Mouse (Mus musculus) cortical plate, adult 2 months (tissue): Measurements from ENCODE around the gene Dlx5.

ENCODE experiments used
- CTCF ChIP-seq: fragments of 200-500 bp; IDR thresholded peaks from 2 replicates; pipeline ENCODE4 v1.5.1; 2011; ENCODE audit warnings: mild to moderate bottlenecking, control low read depth, low read length; ENCODE audit not compliant: insufficient read depth; ENCODE audit errors: extremely low read depth
- POLR2A ChIP-seq: fragments of 200-500 bp; IDR thresholded peaks from 2 replicates; pipeline ENCODE4 v1.6.1; 2011; ENCODE audit warnings: mild to moderate bottlenecking, low read length, control low read depth; ENCODE audit not compliant: insufficient read depth; ENCODE audit errors: extremely low read depth

- TF ChIP-seq POLR2A (no peak), CTCF (no peak)
These were observed 4.5 kb downstream of the Dlx5 start for GRCm38 (mm10) chr6:6877346-6877910.
